Mouse (Mus musculus) left cerebral cortex, postnatal 4 days (tissue): Measurements from ENCODE around the gene Acnat2. TPM values are rescaled to one million over a fixed set of nuclear protein-coding genes. Genes with fewer than 3 reads are reported as not detected.
"Not testable (repeated sequence)": the region's sequence is repeated elsewhere in the genome, so short reads cannot be mapped to it uniquely, and the experiment has no call there.

Experiments
- DNase-seq: peaks from one replicate; pipeline ENCODE4 v3.0.0-alpha.2; 2022
- intact Hi-C: fragments of 180-260 bp; cut with DNase I; formaldehyde crosslinking; loops from one replicate; pipeline ENCODE4 v1.15.1; 2025
- total RNA-seq, 2 experiments: library from RNA; stranded (reverse); gene quantifications; 2 replicates each; pipeline ENCODE4 v1.2.3; 2021

Acnat2 gene
- total RNA-seq, result not detected

DNA sequence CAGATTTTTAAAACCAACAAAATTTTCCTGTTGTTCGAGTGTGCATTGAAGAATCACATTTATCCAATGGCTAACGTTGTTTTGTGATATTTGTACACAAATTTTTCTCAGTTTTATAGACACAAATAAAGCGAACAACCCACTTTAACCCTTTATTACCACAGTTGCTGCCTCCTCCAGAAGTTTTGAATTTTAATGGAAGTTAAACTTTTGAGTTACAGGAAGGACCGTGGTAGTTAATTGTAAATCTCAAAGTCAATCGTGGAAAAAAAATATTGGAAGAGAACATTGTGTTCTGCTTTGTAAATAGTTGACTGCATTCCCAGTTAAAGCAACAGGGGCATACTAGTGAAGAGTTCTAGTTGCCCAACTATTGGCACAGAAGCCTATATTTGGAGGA lies at the start of gene Acnat2:
Gene Acnat2 (minus strand): TSS at position 195 of the 400 bp plus-strand sequence.
- DNase-seq, intact Hi-C loops: not testable (repeated sequence)

DNA sequence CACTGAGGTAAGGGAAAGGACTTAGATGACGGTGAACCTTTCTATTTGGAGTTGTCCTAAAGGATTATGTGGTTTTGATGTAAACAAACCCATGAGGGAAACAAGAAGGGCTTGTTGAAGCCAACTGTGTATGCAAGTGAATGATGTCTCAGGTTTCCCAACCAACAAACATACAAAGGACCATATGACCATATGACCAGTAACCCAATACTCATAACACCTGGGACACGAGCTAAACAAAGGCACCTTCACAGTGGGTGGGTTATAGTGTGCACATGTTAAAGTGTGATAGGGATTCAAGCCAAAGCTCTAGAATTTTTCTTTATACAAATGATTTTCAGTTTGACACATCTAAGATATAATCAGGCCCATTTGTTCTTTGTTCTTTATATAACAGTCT lies 48.2 kb upstream of the Acnat2 start:
- intact Hi-C loops, result no loop called here
- DNase-seq, result no peak

DNA sequence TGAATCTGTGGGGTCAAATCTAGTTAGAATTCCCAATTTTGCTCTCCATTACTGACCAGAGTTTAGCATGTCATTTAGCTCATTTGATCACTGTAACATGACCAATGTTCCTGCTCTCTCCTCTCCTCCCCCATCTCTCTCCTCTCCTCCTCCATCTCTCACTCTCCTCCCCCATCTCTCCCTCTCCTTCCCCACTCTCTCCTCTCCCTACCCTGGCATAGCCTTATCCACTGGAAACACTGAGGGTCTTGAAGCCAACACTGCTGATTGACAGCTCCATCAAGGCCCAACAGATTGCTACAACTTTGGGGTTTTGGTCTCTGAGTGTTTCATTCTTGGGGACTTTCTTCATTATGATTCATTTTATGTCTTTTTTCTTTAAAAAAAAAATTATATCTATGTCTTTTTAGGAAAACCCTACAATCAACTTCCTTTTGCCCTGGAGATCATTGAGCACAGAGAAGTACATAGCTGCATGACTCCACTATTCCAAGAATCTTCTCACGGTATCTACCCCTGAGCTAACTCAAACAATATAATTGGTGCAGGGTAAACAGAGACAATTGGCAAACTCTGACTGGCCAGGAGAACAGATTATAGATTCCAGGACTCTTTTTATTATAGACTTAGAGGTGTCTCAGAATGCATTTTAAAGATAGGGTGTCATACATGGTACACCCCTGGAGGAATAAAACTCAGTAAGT lies 44.0 kb upstream of the Acnat2 start:
- intact Hi-C loops, result no loop called here

DNA sequence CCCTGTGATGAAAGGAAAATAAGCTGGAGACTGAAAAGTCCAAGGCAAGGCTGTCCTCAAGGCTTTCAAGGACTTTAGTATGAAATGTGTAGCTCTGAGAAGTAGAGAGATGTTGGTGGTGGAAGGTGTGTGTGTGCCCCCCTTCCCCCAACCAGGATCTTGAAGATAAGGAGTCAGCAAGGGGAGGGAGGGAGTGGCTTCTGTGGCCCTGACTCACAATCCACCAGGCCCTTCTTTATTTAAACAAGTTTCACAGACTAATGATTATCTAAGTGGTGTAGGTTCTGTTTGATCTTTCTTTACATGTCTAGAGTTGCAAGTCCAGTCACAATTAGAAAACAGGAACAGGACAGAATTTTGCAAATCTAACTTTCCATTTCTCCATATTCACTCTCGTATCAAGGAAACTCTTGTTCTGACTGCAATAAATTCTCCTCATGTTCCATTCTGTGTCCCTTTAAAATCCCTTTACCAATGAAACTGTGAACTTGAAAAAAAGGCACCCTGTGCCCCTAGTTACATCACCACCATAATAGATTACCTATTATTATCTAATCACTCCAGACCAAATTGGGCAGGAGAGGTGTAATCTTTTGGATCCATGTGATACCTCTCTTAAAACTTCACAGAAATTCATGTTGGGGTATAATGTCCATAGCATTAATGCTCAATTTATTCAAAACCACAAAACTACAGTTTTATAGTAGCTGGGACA lies 43.3 kb upstream of the Acnat2 start:
- DNase-seq, intact Hi-C loops: not testable (repeated sequence)

More for the DNA sequence above, 44.0 kb upstream of the Acnat2 start:
- DNase-seq, result no peak

DNA sequence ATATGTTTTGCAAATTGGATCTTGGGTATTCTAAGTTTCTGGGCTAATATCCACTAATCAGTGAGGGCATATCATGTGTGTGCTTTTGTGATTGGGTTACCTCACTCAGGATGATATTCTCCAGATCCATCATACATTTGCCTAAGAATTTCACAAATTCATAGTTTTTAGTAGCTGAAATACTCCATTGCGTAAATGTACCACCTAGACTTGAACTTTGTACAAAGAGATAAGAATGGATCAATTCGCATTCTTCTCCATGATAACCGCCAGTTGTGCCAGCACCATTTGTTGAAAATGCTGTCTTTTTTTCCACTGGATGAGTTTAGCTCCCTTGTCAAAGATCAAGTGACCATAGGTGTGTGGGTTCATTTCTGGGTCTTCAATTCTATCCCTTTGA lies 29.0 kb upstream of the Acnat2 start:
- intact Hi-C loops, result not testable (repeated sequence)

DNA sequence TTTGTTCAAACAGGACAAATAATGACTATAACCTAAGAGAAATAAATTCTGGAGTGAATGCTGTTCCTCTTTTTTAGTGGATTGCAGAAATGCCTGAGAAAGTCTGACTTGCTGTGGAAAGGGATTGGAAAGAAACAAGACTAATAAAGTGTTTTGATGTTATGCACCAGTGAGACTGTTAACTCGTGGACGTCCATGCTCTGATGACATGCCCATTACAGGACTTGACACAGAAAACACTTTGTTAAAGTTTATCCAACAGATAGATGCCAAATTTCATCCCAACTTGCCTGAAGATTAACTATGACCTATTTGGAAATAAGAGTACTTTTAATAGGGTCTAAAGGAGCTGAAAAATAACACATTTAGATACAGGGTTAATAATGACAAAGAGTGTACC lies 2.2 kb upstream of the Acnat2 start:
- intact Hi-C loops, result loop anchor here (10.0 kb wide), 1 partner anchor 65 kb away; no protein-coding TSS in a partner anchor
- not testable (repeated sequence) for DNase-seq

More for the DNA sequence above, 29.0 kb upstream of the Acnat2 start:
- DNase-seq, result not testable (repeated sequence)

DNA sequence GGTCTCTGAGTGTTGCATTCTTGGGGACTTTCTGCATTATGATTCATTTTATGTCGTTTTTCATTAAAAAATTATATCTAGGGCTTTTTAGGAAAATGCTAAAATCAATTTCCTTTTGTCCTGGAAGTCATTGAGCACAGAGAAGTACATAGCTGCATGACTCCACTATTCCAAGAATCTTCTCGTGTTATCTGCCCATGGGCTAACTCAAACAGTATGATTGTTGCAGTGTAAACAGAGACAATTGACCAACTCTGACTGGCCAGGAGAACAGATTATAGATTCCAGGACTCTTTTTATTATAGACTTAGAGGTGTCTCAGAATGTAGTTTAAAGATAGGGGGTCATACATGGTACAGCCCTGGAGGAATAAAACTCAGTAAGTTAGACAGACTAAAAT lies 21.1 kb downstream of the Acnat2 start:
- intact Hi-C loops, result no loop called here
- DNase-seq, result no peak

DNA sequence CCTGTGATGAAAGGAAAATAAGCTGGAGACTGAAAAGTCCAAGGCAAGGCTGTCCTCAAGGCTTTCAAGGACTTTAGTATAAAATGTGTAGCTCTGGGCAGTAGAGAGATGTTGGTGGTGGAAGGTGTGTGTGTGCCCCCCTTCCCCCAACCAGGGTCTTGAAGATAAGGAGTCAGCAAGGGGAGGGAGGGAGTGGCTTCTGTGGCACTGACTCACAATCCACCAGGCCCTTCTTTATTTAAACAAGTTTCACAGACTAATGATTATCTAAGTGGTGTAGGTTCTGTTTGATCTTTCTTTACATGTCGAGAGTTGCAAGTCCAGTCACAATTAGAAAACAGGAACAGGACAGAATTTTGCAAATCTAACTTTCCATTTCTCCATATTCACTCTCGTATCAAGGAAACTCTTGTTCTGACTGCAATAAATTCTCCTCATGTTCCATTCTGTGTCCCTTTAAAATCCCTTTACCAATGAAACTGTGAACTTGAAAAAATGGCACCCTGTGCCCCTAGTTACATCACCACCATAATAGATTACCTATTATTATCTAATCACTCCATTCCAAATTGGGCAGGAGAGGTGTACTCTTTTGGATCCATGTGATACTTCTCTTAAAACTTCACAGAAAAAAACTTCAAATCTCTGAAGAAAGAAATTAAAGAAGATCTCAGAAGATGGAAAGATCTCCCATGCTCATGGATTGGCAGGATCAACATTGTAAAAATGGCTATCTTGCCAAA lies 24.2 kb downstream of the Acnat2 start:
- DNase-seq, intact Hi-C loops: not testable (repeated sequence)

DNA sequence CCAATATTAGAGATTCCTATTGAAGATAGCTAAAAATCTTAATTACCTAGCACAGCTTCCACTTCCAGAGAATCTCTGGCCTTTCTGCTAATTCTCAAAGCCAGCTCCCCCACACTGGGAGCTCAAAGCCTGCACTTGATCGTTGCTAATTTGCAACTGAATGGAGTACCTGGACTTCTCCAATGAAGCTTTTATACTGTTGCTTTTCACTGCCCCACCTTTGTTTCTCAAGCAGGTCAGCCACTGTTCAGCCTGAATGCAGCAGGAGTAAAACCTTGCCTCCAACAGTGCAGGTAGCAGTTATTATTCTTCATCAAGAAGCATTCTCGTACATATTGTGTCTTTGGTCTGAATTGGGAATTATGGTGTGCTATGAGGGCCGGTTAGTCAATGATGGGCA lies 39.9 kb downstream of the Acnat2 start:
- intact Hi-C loops, DNase-seq: not testable (repeated sequence)

DNA sequence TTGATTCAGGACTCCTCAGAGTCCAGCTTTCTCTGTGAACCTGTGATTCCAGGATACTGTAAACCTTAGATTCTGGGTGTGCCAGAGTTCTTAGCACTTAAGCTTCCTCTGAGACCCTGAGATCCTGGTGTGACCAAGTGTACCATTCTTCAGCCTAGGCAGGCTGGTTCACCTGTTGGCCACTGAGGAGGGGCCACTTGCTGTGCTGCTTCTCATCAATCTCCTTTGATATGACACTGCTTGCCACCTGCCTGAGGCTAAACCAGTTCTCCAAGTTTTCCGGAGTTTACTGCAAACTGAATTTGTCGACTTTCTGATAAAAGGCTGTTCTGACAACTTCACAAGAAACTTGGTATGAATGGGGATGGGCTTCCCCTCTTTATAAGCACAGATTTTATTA lies 50.9 kb downstream of the Acnat2 start:
- DNase-seq, result no peak
- intact Hi-C loops, result no loop called here

DNA sequence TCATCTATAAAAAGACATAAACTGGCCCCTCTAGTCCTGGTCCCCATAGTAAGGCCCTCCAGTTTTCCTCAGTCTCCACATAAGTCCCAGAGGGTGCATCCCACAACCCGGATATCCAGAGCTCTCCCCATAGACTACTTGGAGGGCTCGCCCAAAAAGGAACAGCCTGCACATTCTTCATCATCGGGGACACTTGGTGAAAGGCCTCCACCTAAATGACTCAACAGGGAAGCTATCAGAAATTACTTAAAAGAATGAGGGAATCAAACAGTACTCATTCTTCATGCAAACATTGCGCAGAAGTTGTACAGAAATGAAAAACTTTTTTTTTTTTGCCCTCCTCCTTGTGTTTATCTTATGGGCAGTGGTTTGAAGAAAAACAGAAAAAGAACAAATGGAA lies 57.5 kb downstream of the Acnat2 start:
- no peak for DNase-seq
- intact Hi-C loops, result loop anchor here (2.0 kb wide), 1 partner anchor 84 kb away; no protein-coding TSS in a partner anchor

DNA sequence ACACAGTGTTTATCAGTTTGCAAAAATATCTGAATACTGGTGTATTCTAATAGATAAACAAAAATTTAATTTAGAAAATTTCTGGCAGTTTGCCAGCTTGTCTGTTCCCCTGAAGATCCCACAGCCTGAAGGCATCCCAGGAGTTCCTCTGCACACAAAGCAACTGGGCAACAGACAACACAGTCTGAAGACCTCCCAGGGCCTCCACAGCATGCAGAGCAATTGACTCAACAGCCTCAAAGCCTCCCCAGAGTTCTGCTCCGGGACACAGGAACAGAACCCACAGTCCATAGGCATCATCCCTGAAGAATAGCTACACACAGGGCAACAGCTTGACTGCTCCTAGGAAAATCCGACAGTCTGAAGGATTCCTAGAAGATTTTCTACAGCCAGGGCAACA lies 59.3 kb downstream of the Acnat2 start:
- DNase-seq, result no peak
- intact Hi-C loops, result loop anchor here (10.0 kb wide), 1 partner anchor 66 kb away; no protein-coding TSS in a partner anchor

DNA sequence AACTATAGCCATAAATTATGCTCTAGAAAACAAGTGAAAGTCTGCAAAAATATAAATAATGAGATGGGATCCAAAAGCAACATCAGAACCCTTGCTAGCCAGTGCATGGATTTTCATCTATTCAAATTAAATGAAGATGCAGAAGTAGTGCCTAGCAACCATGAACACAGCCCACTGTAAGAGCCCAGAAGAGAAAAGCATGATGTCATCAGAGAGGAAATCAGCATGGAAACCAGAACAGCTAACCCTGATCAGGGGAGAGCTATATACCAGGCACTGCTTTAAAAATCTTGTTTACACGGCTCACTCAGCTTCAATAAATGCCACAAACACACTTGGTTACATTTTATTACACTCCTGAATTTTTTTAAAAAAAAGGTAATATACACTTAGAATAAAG lies 60.0 kb downstream of the Acnat2 start:
- DNase-seq, result not testable (repeated sequence)
- intact Hi-C loops, result loop anchor here (10.0 kb wide), 1 partner anchor 67 kb away; no protein-coding TSS in a partner anchor

DNA sequence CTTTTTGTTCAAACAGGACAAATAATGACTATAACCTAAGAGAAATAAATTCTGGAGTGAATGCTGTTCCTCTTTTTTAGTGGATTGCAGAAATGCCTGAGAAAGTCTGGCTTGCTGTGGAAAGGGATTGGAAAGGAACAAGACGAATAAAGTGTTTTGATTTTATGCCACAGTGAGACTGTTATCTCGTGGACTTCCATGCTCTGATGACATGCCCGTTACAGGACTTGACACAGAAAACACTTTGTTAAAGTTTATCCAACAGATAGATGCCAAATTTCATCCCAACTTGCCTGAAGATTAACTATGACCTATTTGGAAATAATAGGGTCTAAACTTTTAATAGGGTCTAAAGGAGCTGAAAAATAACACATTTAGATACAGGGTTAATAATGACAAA lies 67.9 kb downstream of the Acnat2 start:
- not testable (repeated sequence) for DNase-seq
- intact Hi-C loops, result loop anchor here (10.0 kb wide), 1 partner anchor 75 kb away; no protein-coding TSS in a partner anchor

DNA sequence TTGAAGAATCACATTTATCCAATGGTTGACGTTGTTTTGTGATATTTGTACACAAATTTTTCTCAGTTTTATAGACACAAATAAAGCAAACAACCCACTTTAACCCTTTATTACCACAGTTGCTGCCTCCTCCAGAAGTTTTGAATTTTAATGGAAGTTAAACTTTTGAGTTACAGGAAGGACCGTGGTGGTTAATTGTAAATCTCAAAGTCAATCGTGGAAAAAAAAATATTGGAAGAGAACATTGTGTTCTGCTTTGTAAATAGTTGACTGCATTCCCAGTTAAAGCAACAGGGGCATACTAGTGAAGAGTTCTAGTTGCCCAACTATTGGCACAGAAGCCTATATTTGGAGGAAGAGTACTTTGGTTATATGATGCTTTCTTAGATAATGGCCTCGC lies 70.0 kb downstream of the Acnat2 start:
- DNase-seq, intact Hi-C loops: not testable (repeated sequence)

Other genes starting within 250 kb of the Acnat2 start
- under 1 TPM; 0.42 to 0.68 TPM for gene Acnat1, start 65.8 kb upstream of the Acnat2 start, total RNA-seq
- under 1 TPM in 1 of 2 experiments, not detected in 1; 0.38 TPM for gene Baat, start 98.4 kb upstream of the Acnat2 start, total RNA-seq
- 10 to 100 TPM; 40.3 to 41.0 TPM for gene Mrpl50, start 112.9 kb upstream of the Acnat2 start, total RNA-seq
- gene Zfp189, start 113.0 kb upstream of the Acnat2 start, total RNA-seq, result 1 to 10 TPM; 9.2 to 9.3 TPM
- gene Aldob, start 141.4 kb upstream of the Acnat2 start, total RNA-seq, result under 1 TPM; 0.79 to 0.96 TPM
- 10 to 100 TPM; 67.8 to 71.7 TPM for gene Tmem246, start 189.7 kb upstream of the Acnat2 start, total RNA-seq
- gene Rnf20, start 223.9 kb upstream of the Acnat2 start, total RNA-seq, result 10 to 100 TPM; 84.4 to 85.8 TPM